Mouse (Mus musculus): ENCODE results near the gene Cox19. TPM values are rescaled to one million over a fixed set of nuclear protein-coding genes. Genes with fewer than 3 reads are reported as not detected.

Cox19 gene
- total and polyA plus RNA-seq, 3 experiments = 81.2 to 97.6 (median 85.7) TPM

- peak; percentile 75 for DNase-seq
Observed at GRCm38 (mm10) chr5:139331742-139332141, 19.5 kb downstream of the Cox19 start.

- no peak for DNase-seq
Observed at GRCm38 (mm10) chr5:139330766-139331165, 20.5 kb downstream of the Cox19 start.

- no peak for DNase-seq
Observed at GRCm38 (mm10) chr5:139327634-139328020, 23.6 kb downstream of the Cox19 start.

DNA sequence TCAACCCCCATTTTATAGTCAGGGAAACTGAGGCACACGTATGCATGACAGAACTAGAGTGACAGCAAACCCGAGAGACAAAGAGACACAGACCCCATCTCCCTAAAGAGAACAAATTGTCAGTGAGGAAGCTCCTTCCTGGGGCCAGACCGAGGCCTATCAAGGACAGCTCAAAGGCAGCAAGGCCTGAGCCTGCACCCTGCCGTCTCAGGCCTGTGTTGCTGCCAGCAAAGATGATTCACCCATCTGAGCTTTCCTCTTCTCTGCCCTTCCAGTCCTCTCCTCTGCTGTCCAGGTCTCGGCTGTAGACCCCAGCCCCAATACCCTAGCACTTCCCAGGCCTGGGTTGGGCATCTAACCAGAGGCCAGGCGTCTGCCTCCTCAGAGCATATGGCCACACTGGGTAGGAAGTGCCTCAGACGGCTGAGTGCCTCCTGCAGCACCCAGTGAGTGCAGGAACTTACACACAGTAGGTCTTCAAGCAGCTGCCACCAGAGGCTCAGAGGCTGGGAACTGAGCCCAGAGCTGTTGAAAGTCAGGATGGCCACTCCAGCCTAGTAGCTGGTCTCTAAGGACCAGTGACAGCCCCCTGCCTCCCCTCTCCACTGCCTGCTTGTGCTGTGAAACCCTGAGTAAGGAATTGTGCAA, 24.1 kb downstream of the Cox19 start:
- peak; percentile 60 for DNase-seq

DNA sequence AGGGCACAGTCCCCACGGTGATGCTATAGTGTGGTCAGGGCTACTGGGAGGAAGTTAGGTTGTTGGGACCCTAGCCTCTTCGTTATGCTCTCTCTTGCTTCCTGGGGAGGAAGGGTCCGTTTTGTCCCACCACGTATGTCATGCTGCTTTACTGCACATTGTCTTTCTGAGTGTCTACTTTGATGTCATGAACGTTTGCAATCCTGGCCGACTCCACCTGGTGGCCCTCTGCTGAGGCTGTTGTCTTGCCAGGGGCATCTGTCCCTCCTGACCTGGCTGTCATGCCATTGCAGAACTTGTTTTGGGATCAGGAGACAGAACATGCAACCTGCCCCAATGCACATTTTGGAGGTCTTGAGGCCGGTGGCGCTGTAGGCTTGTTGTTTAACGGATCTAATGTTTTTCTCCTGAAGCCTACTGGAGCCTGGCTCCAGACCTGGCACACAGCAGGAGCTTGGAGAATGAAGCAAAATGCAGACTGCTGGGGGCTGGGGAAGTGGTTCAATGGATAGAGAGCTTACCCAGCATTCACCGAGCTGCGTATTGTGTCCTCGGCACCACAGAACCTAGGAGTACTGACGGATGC, 25.0 kb downstream of the Cox19 start:
- DNase-seq = no peak

DNA sequence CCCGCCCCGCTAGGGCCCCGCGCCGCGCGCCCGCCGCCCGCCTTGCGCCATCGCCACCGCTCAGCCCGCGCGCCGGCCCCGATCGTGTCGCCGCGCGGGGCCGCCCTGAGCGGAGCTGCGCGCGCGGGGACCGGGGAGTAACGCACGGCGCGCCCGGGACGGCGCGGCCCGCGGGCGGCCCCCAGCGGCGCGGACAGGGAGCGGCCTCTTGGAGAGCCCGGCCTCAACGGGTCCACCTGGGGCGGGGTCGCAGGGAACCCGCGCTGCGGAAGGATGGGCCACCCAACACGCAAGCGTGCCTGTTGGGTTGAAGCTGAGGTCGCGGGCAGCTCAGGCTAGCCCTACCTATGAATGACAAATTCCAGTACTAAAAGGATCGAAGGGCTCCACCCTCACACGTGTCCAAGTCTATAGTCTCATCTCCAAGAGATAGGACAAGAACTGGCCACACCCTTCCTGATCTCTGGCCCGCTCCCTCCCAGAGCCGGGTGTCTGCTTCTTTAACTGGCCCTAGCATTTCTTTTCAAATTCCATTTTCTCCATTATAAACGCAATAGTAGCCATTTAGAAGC, 25.7 kb downstream of the Cox19 start, which contains the start of gene Adap1:
Gene Adap1 (minus strand): TSS at position 228 of the 572 bp plus-strand sequence.
- DNase-seq = peak; percentile 74

- DNase-seq = peak; percentile 56
Observed at GRCm38 (mm10) chr5:139324691-139325394, 26.4 kb downstream of the Cox19 start.

DNA sequence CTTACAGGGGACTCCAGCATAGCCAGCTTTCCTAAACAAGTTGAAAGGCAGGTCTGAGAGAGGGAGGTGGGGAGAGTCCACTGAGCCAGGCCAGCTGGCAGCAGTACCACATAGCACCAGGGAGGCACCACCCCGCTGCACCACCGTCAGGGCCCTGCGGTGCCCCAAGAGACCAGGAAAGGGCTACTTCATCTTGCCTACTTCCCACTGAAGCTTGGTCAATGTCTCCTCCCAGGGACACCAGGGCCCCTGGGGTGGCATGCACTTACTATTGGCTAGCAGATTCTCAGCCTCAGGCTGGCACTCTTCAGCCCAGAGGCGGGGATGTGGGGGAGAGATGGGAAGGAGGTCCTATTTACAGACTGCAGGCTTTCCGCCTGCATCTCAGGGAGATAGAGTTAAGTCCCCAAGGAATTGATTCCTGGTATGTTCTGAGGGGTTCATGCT, 27.1 kb downstream of the Cox19 start:
- DNase-seq = no peak

GRCm38 (mm10) chr5:139323260-139323924, 27.8 kb downstream of the Cox19 start:
- no peak for DNase-seq

DNA sequence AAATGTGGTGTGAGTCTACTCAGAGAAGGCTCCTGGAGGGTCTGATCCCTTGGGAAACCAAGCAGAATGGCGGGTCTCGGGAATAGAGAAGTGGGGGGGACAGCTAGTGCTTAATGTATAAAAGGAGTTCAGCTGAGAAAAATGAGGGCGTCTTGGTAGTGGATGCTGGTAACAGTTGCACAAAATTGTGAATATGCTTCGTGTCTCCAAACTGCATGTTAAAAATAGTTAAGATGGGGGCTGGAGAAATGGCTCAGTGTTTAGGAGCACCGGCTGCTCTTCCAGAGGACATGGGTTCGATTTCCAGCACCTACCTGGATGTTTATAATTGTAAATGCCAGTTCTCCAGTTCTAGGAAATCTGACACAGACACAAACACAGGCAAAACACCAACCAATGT, 29.9 kb downstream of the Cox19 start:
- DNase-seq = no peak

- peak; percentile 41 for DNase-seq
Observed at GRCm38 (mm10) chr5:139320424-139320823, 30.8 kb downstream of the Cox19 start.

DNA sequence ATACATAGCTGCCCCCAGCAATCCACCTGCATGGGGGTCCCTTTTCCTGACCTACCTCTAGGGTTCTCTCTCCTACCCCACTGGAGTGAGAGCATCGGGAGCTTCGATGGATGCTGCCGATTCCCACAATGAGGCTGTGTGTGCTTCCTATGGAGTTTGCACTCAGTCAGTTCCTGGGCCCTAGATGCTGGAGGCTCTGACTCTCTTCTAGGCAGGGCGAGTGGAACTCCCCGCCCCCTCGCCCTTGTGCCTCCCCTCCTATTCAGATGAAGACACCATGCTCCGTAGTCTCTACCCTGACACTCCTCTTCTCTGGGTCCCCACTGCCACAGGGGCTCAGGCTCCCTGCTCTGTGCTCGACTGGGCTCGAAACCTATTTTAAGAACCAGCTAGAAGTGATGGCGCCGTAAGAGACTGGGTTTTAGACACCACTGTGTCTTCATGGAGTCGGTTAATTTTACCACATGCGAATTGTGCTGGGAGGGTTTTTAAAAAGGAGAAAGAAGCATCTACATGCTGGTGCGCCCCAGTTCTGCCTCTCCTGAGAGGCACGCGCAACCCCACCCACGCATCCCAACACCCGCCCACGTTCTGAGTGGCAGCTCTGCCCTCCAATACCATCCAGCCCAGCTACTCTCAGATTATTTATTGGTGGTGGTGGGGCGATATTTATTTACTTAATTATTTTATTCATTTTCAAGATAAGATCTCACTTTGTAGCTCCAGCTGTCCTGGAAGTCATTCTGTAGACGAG, 33.3 kb downstream of the Cox19 start:
- no peak for DNase-seq

DNA sequence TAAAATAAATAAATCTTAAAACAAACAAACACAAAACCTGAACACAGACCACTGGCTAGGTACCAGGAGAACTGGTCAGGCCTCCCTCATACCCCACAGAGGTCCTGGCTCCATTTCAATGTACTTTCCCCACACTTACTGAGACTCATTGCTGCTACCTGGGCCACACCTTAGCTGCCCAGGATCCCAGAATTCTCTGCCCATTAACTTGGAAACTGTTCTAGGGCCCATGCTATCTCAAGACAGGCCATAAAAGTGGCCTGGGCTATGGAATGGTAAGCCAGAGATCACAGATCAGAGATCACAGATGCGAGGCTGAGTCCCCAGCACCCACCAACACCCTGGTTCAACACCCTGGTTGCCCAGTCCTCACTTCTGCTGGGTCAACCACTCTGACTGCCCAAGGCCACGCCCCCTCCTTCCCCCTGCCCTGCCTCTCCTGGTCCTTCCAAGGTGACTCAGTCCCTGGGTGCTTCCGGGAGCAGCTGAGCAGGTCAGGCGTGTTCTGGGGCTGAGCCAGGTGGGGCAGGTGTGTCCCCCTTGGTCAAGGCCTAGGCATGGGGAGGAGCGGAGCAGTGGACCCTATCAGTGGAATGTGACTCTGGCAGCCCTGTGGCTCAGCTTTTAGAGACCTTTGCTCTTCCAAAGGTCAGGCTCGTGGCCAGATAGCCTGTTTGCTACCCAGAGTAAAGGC, 34.1 kb downstream of the Cox19 start:
- no peak for DNase-seq

GRCm38 (mm10) chr5:139314941-139315642, 36.1 kb downstream of the Cox19 start:
- no peak for DNase-seq

GRCm38 (mm10) chr5:139313536-139313935, 37.7 kb downstream of the Cox19 start:
- DNase-seq = no peak

DNA sequence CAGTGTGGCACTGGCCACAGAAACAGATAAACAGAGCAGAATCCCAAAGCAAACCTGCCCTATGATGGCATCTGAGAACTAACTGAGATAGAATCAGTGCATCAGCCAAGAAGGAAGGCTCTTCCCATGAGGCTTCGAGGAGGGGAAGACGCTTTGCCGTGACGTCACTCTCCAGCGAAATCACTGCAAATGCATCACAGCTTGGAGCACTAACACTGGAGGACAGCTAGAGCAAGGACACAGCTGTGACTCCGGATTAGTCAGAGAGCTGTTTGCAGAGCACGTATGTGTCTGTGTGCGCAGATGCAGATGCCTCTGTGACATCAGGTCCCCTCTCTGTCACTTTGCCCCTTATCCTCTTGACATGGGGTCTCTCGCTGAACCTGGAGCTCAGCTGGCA, 39.4 kb downstream of the Cox19 start:
- peak; percentile 64 for DNase-seq

DNA sequence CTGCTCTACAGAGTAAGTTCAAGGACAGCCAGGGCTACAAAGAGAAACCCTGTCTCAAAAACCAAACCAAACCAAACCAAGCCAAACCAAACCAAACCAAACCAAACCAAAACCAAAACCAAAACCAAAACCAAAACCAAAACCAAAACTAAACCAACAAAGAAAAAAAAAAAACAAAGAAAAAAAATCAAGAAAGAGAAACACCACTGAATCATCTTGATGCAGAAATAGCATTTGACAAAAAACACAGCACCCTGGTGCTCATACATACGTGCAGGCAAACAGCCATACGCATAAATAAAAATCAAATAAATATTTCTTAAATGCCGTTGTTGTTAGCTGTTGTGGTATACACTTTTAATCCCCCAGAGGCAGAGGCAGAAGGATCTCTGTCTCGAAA, 40.7 kb downstream of the Cox19 start:
- DNase-seq = no peak

DNA sequence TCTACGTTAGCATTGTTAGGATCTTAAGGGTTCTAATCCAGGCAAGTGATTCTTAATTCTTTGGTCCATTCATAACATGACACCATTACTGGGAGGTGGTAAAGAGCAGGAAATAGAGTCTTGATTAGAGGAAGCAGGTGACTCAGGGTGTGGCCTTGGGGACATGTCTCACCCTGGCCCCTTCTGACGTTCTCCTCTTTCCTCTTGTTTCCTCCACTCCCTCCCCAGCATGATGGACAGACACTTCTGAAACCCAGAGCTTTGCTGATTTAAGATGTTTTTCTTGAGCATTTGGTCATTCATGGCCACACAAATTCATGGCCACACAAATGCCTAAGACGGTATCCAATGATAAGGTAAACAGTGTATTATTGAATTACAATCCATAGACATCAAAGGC, 41.3 kb downstream of the Cox19 start:
- no peak for DNase-seq

DNA sequence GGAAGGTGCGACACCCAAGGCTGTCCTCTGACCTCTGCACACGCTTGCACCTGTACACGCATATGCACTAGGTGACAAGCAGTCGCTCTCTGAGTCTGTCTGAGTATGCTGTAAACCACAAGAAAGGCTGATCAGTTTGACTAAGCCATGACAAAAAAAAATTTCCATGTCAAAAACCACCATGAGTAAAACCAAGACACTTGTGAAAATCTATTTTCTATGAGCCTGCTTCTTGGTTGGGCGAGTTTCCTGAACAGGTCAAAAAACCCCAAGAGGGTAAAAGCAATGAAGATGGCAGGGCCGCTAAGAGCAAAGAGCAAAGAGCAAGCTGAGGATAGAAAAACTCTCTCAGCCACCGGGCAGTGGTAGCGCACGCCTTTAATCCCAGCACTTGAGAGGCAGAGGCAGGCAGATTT, 47.6 kb downstream of the Cox19 start:
- no peak for DNase-seq

GRCm38 (mm10) chr5:139302101-139302500, 49.1 kb downstream of the Cox19 start:
- DNase-seq = no peak

All from adrenal gland, adult 2 months (tissue).